Mouse (Mus musculus): Measurements from ENCODE around the gene Zbtb8a. TPM values are rescaled to one million over a fixed set of nuclear protein-coding genes. Genes with fewer than 3 reads are reported as not detected.
A peak's percentile ranks its signal among the peaks of the same experiment; 100 is the strongest.
"Not testable (repeated sequence)": the region's sequence is repeated elsewhere in the genome, so short reads cannot be mapped to it uniquely, and the experiment has no call there.

Gene Zbtb8a
- total RNA-seq, 2 experiments from 2014 or later = 10.1 to 10.7 TPM

DNA sequence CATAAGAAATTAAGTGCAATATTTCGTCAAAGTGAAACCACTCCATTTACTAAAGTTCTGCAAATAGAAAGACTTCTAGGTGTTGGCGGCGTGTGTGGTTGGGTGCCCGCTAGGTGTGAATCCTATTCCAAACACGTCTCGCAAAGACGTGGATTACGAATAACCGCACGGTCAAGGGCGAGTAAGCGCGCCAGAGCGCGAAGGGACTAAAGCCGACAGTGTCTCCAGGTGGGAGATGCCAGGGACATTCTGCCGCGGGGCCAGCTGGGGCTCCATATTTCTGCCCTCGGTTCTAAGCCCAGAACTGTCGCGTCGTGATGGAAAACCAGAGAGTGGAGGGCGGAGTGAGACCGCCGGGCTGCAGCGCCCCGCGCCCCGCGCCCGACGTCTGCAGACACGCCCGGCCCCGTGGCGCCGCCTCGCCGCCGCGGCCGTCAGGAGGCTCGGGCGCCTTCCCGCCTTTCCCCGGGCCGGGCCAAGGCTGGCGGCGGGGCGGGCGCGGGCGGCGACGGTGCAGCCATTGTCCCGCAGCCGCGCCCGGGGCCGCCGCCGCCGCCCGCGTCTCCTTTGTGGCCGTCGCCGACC, 863 bp downstream of the Zbtb8a start:
- DNase-seq = peak; percentile 69

DNA sequence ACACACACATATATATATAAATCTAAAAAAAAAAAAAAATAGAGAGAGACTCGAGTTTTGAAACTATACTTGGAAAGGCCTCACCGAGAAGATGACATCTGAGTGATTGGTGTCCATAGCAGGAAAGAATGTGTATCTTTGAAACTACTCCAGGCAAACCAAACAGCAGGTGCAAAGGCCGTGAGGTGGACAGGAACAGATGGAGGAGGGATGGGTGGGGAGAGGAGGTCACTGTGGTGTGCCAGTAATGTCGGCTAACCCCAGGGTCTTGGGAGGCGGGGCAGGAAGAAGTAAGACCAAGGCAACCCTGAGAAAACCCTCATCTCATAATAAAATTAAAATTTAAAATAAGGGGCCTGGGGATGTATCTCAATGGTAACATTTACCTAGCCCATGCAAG, 2.1 kb downstream of the Zbtb8a start:
- no peak for DNase-seq

DNA sequence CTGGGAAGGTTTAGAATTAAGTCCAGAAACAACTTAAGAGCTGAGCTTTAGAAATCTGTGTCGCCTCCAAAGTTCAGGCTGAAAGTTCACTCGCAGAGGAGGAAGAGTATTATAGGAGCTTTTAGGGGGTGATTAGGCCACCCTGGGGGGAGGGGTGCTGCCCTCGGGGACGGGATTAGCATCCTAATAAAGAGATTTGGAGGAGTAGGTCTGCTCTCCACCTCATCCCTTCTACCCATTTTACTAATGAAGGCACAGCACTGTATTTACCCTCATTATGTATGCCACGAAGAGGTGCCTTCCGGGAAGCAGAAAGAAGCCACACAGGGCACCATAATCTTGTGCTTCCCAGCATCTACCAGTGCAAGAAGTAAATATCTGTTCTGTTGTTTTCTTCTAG, 2.9 kb downstream of the Zbtb8a start:
- no peak for DNase-seq

DNA sequence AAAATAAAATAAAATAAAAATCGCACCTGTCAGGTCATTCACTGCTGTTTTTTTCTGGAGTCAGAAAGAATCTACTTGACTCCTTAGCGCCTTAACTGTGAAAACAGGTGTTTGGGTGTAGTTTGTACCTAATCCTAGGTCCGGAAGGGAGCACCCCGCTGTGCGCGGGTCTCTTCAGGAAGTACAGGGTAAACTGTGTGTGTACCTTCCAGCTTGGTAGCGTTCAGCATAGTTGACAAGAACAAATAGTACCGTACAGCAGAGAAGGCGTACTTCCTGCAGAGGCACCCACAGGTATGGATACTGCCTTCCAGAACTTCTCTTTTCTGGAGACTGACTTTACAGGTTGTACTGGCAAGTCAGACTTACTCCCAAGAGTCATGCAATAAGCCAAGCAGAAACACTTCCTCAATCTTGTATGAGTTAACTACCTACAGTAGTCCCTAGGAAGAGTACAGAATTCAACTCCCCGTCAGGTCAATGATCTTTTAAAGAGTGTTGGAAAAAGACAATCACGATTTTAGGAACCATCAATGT, 3.6 kb downstream of the Zbtb8a start:
- no peak for DNase-seq

DNA sequence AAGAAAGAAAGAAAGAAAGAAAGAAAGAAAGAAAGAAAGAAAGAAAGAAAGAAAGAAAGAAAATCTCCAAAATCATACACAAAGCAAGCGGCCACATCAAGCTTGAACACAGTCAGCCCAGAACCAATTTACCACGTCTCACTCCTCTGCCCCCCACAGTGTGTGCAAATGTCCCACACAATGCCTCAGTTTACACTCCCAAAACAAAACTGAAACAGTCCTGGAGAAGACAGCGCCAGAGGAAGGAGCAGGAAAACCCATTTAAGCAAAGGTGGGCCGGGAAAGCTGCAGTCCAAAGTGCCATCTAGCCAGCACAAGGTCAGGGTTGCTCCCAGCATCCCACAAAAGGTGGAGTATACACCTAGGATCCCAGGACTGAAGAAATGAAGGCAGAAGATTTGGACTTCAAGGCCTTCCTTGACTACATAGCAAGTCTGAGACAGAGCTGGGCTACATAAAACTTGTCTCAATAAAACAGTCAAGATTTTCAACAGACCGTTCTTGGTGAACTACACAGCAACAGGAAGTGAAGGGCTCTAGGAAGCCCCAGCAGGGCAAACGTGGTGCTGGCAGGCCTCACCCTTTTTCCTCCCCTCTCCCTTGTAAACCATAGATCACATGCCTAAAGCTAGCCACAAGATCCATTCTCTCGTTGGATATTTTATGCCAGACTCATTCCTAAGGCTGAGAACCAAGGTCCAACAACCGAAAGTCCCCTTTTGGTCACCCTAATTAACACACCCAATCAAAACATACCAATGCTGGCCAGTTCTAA, 4.5 kb downstream of the Zbtb8a start:
- DNase-seq = no peak

DNA sequence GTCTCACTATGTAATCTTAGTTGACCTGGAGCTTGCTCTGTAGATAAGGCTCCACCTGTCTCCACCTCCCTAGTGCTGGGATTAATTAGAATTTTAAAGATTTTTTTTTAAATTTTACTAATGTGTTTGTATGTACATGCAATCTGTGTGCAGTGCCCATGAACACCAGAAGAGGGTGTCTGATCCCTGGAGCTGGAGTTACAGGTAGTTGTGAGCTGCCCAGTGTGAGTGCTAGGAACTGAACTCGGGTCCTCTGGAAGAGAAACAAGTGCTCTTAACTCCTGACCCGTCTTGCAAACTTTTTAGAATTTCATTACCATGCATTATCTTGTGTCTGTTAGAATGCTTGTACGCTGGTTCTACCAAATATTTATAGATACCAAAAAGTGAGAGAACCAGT, 6.5 kb downstream of the Zbtb8a start:
- no peak for DNase-seq

DNA sequence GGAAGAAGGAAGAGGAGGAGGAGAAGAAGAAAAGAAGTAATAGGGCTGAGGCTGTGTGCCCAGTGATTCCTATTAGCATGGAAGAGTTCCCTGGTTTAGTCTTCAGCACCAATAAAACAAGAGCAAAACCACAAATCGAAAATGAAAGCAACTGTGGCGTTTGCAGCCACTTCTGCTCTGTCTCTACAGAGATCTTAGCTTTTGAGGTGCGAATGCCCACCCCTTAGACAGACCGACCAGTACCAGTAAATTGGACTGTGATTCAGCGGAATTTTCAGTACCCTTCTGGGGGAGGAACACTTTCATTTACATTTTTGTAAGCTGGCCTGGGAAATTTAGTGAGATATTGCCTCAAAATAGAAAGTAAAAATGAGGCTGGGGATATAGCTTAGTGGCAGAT, 12.7 kb downstream of the Zbtb8a start:
- no peak for DNase-seq

DNA sequence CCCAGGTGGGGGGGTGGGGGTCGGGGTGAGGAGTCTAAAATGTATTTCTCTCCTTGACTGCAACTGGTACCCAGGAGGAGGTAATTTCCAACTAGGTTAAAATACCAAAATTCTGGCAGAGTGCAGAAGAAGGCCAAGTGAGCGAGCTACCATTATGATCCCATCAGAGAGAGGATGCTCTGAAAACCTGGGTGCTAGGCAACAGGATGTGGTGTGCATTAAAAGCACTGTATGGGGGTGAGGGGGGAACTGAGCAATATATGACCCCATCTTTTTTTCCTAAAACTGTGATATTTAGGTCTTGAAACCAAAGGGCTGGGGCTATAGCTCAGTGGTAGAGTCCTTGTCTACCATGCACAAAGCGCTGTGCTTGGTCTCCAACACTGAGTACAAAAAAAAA, 13.5 kb downstream of the Zbtb8a start:
- DNase-seq = no peak

DNA sequence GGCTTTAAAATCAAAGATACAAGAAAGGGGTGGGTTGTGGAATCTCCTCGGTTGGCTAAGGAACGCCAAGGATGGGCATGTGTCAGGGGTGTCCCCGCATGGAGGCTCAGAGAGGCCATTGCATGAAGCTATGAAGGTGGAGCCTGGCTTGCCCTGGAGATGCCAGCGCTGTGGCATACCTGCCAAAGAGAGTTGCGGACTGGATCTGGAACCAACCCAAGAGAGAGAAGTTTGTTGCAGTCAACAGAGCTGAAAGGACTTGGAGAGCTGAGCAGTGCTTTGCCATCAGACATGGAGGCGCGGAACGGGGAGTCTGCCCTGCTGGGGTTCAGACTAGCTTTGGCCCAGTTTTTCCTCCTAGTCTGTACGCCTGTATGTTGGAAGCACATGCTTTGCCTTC, 14.5 kb downstream of the Zbtb8a start:
- DNase-seq = peak; percentile 49

DNA sequence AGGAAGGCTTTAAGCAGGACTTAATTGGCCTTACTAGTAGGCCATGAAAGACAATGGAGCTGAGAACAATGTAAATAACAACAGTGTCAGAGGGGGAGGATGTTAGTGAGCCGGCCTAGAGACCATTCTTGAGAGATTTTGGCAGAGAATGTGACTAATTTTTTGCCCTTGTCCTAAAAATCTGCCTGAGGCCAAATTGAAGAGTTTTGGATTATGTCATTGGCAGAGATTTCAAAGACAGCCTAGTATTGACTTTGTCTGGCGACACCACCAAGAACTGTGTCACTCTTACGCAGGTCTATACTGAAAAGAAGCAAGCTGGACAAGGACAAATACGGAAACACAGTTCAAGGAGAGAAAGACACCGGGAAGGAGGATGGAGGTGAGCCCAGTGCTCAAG, 15.1 kb downstream of the Zbtb8a start:
- no peak for DNase-seq

DNA sequence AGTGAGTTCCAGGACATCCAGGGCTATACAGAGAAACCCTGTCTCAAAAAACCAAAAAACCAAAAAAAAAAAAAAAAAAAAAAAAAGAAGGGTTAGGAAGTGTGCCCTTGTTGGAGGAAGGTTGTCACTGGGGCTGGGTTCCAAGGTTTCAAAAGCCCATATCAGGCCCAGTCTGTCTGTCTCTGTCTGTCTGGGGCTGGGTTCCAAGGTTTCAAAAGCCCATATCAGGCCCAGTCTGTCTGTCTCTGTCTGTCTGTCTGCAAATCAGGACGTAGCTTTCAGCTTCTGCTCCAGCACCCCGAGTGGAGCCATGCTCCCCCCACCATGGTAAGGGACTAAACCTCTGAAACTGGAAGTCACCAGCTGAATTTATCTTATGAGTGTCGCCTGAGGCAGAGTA, 15.7 kb downstream of the Zbtb8a start:
- not testable (repeated sequence) for DNase-seq

DNA sequence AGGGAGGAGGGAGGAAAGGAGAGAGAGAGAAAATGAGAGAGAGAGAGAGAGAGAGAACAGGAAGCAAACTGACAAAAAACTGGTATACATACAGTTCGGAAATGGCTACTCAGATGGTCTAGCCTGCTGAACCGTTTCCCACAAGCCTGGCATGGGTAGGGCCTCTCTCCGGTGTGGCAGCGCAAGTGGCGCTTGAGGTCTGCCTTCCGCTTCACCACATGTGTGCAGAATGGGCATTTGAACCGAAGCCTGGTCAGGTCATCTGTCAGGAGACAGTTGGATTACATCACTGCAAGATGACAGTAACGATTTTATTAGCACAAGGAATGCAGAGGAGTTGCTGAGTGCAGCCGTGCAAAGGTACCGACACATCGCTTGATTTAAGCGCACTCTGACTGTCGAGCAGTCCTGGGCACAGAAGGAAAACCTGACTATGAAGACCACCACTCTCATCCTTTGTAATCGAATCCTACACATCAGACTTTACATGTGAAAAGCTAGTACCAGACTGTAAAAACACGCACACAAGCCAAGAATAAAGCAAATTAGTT, 20.2 kb downstream of the Zbtb8a start:
- no peak for DNase-seq

DNA sequence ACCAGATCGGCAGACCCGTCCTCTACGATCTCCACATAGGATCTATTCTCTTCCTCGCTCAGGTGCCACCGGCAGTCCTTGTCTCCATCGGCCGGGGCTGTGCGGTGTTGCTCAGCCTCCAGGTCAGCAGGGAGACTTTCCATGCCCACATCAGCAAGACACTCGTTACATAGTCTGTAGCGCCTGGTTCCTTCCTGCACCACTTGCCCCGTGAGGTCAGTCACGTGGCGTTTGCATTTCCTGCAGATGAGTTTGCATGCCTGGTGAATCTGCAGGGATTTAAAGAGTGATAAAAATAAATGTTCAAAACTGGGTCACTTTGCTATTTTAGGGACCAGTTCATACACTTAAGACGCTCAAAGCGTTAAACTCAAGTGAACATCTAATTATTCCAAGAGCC, 23.7 kb downstream of the Zbtb8a start:
- no peak for DNase-seq

DNA sequence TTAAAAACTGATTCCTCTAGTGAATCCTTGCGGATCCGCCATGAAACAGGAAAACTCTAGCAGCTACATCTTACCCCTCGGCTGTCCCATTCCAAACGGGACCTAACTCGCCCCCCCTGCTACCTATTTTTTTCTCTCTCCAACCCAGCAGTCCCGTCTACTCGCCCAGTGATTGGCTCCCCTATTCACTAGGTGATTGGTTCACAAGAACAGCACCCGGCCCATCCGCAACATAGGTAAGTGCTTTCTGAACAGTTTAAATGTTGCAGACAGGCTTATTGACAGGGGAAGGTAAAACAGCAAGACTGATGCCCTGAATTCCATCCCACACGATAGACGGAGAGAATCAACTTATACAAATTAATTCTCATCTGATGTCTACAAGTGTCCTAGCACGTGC, 24.7 kb downstream of the Zbtb8a start:
- DNase-seq = no peak

DNA sequence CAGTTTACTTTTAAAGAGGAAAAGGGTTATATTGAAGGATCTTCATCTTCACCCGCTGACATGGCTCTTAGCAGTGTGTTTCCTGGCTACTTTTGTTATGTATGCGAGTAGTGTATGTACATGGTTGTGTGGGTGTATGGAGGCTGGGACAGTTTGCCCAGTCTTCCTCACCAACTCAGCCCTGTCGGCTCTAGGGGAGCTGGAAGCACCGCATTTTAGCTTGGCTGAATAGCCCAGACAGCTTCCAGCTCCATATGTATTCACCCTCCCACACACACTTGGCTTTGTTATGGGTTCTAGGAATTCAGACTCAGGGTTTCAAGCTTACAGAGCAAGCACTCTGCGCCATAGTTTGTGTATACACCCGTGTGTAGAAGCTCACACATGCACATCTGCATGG, 26.8 kb downstream of the Zbtb8a start:
- no peak for DNase-seq

DNA sequence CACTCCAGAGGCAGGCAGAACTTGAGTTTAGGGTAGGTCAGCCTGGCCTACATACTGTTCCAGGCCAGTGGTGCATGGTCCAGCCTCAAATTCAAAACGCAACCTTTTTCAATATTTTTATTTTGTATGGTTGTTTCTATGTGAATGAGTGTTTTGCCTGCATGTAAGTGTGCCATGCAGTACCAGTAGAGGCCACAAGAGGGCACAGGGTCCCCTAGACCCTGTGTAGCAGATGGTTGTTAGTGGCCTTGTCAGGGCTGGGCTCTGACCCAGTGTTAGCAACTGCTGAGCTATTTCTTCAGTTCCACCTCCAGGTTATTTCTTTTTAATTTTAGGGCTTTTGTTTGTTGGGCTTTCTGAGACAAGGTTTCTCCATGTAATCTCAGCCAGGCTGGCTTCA, 27.3 kb downstream of the Zbtb8a start:
- peak; percentile 88 for DNase-seq

DNA sequence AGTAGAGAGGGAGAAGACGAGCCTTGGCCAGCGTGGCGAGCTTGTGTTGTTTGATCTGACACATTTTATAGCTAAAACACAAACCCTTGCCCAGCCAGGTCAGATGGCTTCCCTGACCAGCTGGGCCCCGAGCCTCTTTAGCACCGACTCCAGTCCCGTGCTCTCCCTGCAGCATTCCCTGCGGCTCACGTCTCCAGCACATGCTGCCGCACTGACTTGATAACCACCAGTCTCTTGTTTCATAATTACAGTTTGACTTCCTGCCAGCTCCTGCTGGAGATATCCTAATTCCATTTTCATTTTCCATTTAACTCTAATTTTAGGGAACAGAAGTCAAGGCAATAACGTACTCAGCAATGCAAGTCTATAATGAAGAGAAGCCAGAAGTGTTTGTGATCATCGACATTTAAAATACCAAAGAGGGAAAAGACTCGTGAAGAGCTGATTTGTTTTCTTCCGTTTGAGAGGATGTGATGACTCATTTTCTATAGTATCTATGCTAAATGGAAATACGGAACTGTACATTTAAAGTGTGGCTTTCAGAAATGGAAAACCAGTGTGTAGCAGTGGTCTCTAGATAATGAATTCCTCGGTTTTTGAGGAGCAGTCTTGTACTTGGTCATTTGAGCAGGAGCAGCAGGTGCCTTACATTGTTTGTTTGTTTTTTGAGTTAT, 31.3 kb downstream of the Zbtb8a start:
- no peak for DNase-seq

DNA sequence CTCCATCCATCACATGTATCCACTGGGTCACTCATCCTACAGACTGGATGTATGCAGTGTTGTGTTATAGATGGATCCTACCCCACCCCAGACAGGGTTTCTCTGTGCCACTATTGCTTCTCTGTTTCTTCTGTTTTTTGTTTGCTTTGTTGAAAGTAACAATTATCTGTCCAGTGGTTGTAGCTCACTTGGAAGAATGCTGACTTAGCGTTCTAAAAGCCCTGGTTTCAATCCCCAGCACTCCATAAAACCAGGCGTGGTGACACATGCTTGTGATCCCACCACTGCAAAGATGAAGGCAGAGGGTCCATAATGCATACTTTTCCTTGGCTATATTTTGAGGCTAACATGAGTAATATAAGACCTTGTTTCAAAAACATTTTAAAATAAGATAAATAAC, 35.2 kb downstream of the Zbtb8a start:
- no peak for DNase-seq

DNA sequence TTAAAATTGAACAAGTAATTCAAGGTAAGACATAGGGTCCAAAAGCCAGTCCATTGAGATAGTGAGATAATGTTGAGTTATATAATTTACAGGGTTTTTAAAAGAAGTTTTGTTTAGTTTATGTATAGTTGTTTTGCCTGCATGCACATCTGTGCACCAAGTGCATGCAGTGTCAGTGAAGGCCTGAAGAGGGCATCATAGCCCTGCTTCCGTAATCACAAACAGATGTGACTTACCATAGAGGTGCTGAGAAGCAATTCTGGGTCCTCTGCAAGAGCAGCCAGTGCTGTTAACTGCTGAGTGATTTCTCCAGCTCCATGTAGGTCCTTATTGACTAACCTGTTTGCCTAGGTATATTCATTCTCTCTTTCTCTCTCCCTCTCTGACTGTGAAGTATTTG, 36.0 kb downstream of the Zbtb8a start:
- no peak for DNase-seq

DNA sequence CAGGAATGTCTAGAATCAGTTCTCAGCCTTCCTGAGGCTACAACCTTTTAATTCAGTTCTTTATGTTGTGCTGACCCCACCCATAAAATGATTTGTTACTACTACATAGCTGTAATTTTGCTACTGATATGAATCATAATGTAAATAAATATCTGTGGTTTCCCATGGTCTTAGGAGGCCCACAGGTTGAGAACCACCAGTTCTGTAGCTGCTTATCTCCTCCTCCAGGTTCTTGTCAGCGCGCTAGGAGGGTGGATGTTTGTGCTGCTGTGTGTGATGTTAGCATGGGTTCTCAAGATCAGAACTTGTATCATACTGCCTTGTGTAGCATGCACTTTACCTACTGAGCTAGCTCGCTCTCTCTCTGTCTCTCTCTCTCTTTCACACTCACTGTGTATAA, 38.2 kb downstream of the Zbtb8a start:
- no peak for DNase-seq

DNA sequence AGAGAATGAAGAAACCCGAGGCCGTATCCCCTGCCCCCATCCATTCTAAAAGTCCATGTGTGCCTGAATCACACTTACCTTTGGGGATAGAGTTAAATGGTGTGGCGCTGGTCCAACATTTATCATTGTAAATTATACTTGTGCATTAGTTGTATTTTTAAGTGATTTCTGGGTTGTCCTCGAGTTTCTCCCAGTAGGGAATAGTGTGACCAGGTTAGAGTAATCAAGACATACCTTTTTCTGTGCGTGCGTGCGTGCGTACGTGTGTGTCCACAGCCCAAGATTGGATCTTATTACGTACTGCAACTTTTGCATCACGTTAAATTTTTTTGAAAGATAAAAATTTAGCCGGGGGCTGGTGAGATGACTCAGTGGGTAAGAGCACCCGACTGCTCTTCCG, 41.6 kb downstream of the Zbtb8a start:
- DNase-seq = no peak

DNA sequence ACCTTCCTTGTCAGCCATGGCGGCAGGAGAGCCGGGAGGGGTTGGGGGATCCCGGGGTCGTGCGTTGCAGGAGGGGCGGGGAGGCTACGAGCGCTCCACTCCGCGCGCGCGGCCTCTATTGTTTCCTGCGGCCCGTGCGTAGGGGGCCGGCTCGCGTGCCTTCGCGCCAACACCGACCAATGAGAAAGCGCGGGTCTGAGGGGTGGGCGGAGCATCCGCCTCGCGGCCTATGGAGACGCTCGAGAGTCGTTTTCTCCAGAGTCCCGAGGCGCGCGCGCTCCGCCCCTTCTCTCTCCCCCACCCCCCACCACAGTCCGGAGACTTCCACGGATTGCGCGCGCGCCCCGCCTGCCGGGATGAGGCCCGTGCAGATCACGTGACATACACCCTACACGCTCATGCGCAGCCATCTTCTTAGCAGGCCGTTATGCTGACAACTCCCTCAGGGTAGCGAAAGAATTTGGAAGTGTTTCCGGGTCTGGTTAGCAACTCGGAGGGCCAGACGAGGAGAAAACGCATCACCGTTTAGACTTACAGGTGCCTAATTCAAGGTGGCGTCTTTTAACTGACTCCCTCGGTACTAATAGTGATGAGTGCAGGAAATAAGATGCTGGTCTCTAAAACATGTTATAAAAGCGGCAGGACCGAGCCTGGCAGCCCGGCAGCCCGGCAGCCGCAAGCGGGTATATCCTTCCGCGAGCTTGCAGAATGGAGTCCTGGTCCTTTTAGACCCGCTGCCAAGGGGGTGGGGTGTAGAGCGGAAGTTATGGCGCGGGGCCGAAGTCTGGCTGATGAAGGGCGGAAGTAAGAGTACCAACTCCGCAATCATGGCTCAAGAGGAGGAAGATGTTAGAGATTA, 42.5 kb downstream of the Zbtb8a start, which contains the start of the genes Rbbp4 and Zbtb8os:
Rbbp4 (minus strand) TSS at position 155 of the 859 bp plus-strand sequence.
Zbtb8os (plus strand) TSS at position 480 of the 859 bp plus-strand sequence.
- DNase-seq = peak; percentile 98
